In the genomic region with DNA sequence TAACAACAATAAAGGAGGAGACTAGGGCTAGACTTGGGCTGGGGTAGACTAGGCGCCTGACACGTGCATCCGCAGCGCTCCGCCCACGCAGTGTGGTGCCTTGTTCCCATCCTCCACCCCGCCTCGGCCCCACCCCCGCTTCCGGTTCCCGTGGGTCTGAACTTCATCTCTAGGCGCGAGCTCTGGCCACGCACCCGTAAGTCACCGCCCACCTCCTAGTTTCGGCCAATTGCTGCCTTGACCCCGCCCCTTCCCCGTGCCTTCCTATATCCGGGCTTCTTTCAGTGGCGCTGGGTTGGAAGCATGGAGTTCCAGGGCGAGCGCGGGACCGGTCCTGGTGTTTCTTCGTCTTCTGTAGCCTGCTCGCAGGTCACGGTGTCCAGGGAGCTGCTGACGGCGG, we compare ENCODE assay signal across 8 mouse cellular contexts. TPM values are rescaled to one million over a fixed set of nuclear protein-coding genes. Genes with fewer than 3 reads are reported as not detected.
A peak's percentile ranks its signal among the peaks of the same experiment; 100 is the strongest.
DNase-seq lines count a peak whose midpoint lies in the region; ATAC-seq lines count a peak whose summit lies in the region.

TSS of gene D10Wsu102e (plus strand) at position 266 of the 400 bp plus-strand sequence.

- peak within 1 kb of the TSS; percentile 92 for H3K4me3 ChIP-seq in forebrain, embryonic 14.5 days (ENCODE audit: low read depth, low read length)
- peak within 1 kb of the TSS; percentile 85 for H3K4me3 ChIP-seq in neural tube, embryonic 15.5 days (replicated peaks)

- peaks cover 27% of the 10 kb centered on the region for H3K36me3 ChIP-seq in forebrain, embryonic 14.5 days (ENCODE audit: control insufficient read depth, insufficient read depth, low read length)
- peaks cover 25% of the 10 kb centered on the region for H3K36me3 ChIP-seq in neural tube, embryonic 15.5 days

- ATAC-seq in forebrain, embryonic 14.5 days: peak; percentile 99
- ATAC-seq in neural tube, embryonic 15.5 days (ENCODE audit: low FRiP score): peak; percentile 98

- intact Hi-C loops in heart, postnatal 14 days (cut with DNase I): loop anchor here (5.0 kb wide), 1 partner anchor 453 kb away; no protein-coding TSS in a partner anchor

- WGBS in forebrain, embryonic 14.5 days: under 1% methylated on average over 30 of the region's 30 CpGs
- WGBS in neural tube, embryonic 15.5 days: under 1% methylated on average over 30 of the region's 30 CpGs

- peak; percentile 98 for DNase-seq in ES-CJ7 (ENCODE audit: low read depth, low spot score)
- peak; percentile 96 for DNase-seq in cerebellum, adult 11 months
- DNase-seq in forebrain, embryonic 14.5 days (ENCODE audit: low spot score): peak; percentile 98
- DNase-seq in heart, postnatal 14 days: peak; percentile 93 to 96
- DNase-seq in layer of hippocampus, adult 11-12 months (ENCODE audit: low spot score): peak; percentile 98
- DNase-seq in lung, adult 18-20 months: peak; percentile 98
- peak; percentile 98 for DNase-seq in testis, postnatal 14 days (ENCODE audit: low spot score)

- peak within 1 kb of the TSS; percentile 74 for H3K27ac ChIP-seq in forebrain, embryonic 14.5 days (ENCODE audit: low read depth, low read length)
- peak within 1 kb of the TSS; percentile 79 for H3K27ac ChIP-seq in neural tube, embryonic 15.5 days (replicated peaks)

- peak within 1 kb of the TSS; percentile 85 for H3K9ac ChIP-seq in forebrain, embryonic 14.5 days (ENCODE audit: low read length)
- H3K9ac ChIP-seq in neural tube, embryonic 15.5 days (replicated peaks): peak within 1 kb of the TSS; percentile 80

- H3K27me3 ChIP-seq in forebrain, embryonic 14.5 days (replicated peaks; ENCODE audit: control insufficient read depth, insufficient read depth, low read length): no peaks in the 10 kb centered on the region
- H3K27me3 ChIP-seq in neural tube, embryonic 15.5 days (replicated peaks): no peaks in the 10 kb centered on the region

- no peaks in the 10 kb centered on the region for H3K9me3 ChIP-seq in forebrain, embryonic 14.5 days (replicated peaks; ENCODE audit: control insufficient read depth, low read length)
- H3K9me3 ChIP-seq in neural tube, embryonic 15.5 days (replicated peaks): no peaks in the 10 kb centered on the region

- peak within 1 kb of the TSS; percentile 80 for H3K4me2 ChIP-seq in forebrain, embryonic 14.5 days (ENCODE audit: low read length)
- H3K4me2 ChIP-seq in neural tube, embryonic 15.5 days: peak within 1 kb of the TSS; percentile 91

- peaks cover 7% of the 10 kb centered on the region for H3K4me1 ChIP-seq in forebrain, embryonic 14.5 days (ENCODE audit: control insufficient read depth, insufficient read depth, low read length)
- H3K4me1 ChIP-seq in neural tube, embryonic 15.5 days: peaks cover 22% of the 10 kb centered on the region

RNA-seq across cellular contexts. Expression of gene D10Wsu102e, which starts in this region (rescaled TPM):
- 0.74 and 0.89 TPM in 2 replicates for polyA plus RNA-seq in forebrain, embryonic 14.5 days (2014; fragmentation: Nextera tagmentation; extraction: Ambion mirVana)
- under 1 TPM; 0.66 to 0.67 TPM for total RNA-seq in heart, postnatal 14 days (2021)
- polyA plus RNA-seq in neural tube, embryonic 15.5 days (2015; fragmentation: Nextera tagmentation; extraction: Ambion mirVana): 0.74 and 0.77 TPM in 2 replicates

Comparison
In these comparisons a context has a peak if more than half of its experiments do, and no peak if none do; other contexts are left out.
1. Peak in every context shown above with its lines: DNase-seq, ATAC-seq, H3K4me3 ChIP-seq and H3K27ac ChIP-seq.
2. Peak in DNase-seq, ATAC-seq, H3K4me3 ChIP-seq, H3K27ac ChIP-seq, H3K9ac ChIP-seq and H3K4me2 ChIP-seq in forebrain, embryonic 14.5 days; RNA of the gene not detected or under 1 TPM.
3. Peak in DNase-seq in heart, postnatal 14 days; RNA of the gene not detected or under 1 TPM.
4. Peak in ATAC-seq, H3K4me3 ChIP-seq, H3K27ac ChIP-seq, H3K9ac ChIP-seq and H3K4me2 ChIP-seq in neural tube, embryonic 15.5 days; RNA of the gene not detected or under 1 TPM.